In genomic region chr4:148164461-148164860, GRCm38 (mm10) we compare ENCODE assay signal across 10 mouse cellular contexts. TPM values are rescaled to one million over a fixed set of nuclear protein-coding genes. Genes with fewer than 3 reads are reported as not detected.
DNase-seq lines count a peak whose midpoint lies in the region; ATAC-seq lines count a peak whose summit lies in the region.
"Had no signal": no experiment of that assay in that cellular context is flagged by ENCODE, and none has a peak within 500 bp of the region (broad histone marks: within the 10 kb centered on the region; RNA-seq: fewer than 3 reads in every experiment).

No protein-coding gene starts in this region.

- no peaks in the 10 kb centered on the region for H3K9me3 ChIP-seq in kidney, embryonic 14.5 days (ENCODE audit: control insufficient read depth, low read length)
- H3K9me3 ChIP-seq in embryonic facial prominence, embryonic 12.5 days: no peaks in the 10 kb centered on the region
- no peaks in the 10 kb centered on the region for H3K9me3 ChIP-seq in hindbrain, embryonic 14.5 days (ENCODE audit: control insufficient read depth, low read length)
- no peaks in the 10 kb centered on the region for H3K9me3 ChIP-seq in midbrain, embryonic 16.5 days (replicated peaks; ENCODE audit: control insufficient read depth, low read length, poor library complexity, severe bottlenecking)

- DNase-seq in kidney, postnatal 25 days: no peak
- no peak for DNase-seq in hindbrain, embryonic 14.5 days (ENCODE audit: low spot score)
- DNase-seq in gastrocnemius, adult 18-20 months (ENCODE audit: low spot score): no peak
- no peak for DNase-seq in gastrocnemius, postnatal 36 days
- DNase-seq in layer of hippocampus, postnatal 25 days (ENCODE audit: extremely low spot score in 1 of 2, low spot score in 1 of 2): no peak

- H3K27me3 ChIP-seq in kidney, embryonic 14.5 days (ENCODE audit: control insufficient read depth, insufficient read depth, low read length): peaks cover 69% of the 10 kb centered on the region
- peaks cover 89% of the 10 kb centered on the region for H3K27me3 ChIP-seq in embryonic facial prominence, embryonic 12.5 days
- peaks cover 61% of the 10 kb centered on the region for H3K27me3 ChIP-seq in hindbrain, embryonic 14.5 days (ENCODE audit: control insufficient read depth, insufficient read depth, low read length)
- peaks cover 43% of the 10 kb centered on the region for H3K27me3 ChIP-seq in midbrain, embryonic 16.5 days (ENCODE audit: control insufficient read depth, insufficient read depth, low read depth, low read length)

- peak overlapping the region; percentile 41; the same call in 1 of the 2 replicates for H3K4me2 ChIP-seq in kidney, embryonic 14.5 days (replicated peaks; ENCODE audit: low read depth, low read length)
- H3K4me2 ChIP-seq in embryonic facial prominence, embryonic 12.5 days (replicated peaks): peak overlapping the region; percentile 55
- peak overlapping the region; percentile 54 for H3K4me2 ChIP-seq in hindbrain, embryonic 14.5 days (replicated peaks)
- peak overlapping the region; percentile 60 for H3K4me2 ChIP-seq in midbrain, embryonic 16.5 days (ENCODE audit: low read length)

- no peak overlapping the region for H3K27ac ChIP-seq in kidney, embryonic 14.5 days (ENCODE audit: low read depth, low read length)
- no peak overlapping the region for H3K27ac ChIP-seq in embryonic facial prominence, embryonic 12.5 days
- H3K27ac ChIP-seq in hindbrain, embryonic 14.5 days: no peak overlapping the region
- H3K27ac ChIP-seq in midbrain, embryonic 16.5 days (ENCODE audit: low read length): no peak overlapping the region

- H3K4me3 ChIP-seq in kidney, embryonic 14.5 days (ENCODE audit: low read length): 0 out of 2 replicates have a peak overlapping the region, but pooled peaks have one; percentile 24
- peak overlapping the region; percentile 28 for H3K4me3 ChIP-seq in embryonic facial prominence, embryonic 12.5 days
- peak overlapping the region; percentile 27 for H3K4me3 ChIP-seq in hindbrain, embryonic 14.5 days (replicated peaks; ENCODE audit: low read length)
- H3K4me3 ChIP-seq in midbrain, embryonic 16.5 days (ENCODE audit: low read depth, low read length): peak overlapping the region; percentile 32

- no peak for ATAC-seq in kidney, embryonic 14.5 days (ENCODE audit: low FRiP score, low TSS enrichment)
- no peak for ATAC-seq in embryonic facial prominence, embryonic 12.5 days (ENCODE audit: insufficient number of reproducible peaks, insufficient read depth, low FRiP score, low TSS enrichment)
- ATAC-seq in hindbrain, embryonic 14.5 days (ENCODE audit: low FRiP score): no peak
- no peak for ATAC-seq in midbrain, embryonic 16.5 days

- intact Hi-C loops in gastrocnemius, postnatal 36 days (cut with DNase I): loop anchor here (10.0 kb wide), 1 partner anchor 210 kb away; no protein-coding TSS in a partner anchor

- H3K4me1 ChIP-seq in kidney, embryonic 14.5 days (ENCODE audit: control insufficient read depth, insufficient read depth, low read length): no peaks in the 10 kb centered on the region; the same call in none of the 2 replicates
- peaks cover 19% of the 10 kb centered on the region for H3K4me1 ChIP-seq in embryonic facial prominence, embryonic 12.5 days
- H3K4me1 ChIP-seq in hindbrain, embryonic 14.5 days (replicated peaks; ENCODE audit: control insufficient read depth, insufficient read depth, low read length): peaks cover 23% of the 10 kb centered on the region
- peaks cover 17% of the 10 kb centered on the region for H3K4me1 ChIP-seq in midbrain, embryonic 16.5 days (ENCODE audit: control insufficient read depth, insufficient read depth, low read length)

- H3K9ac ChIP-seq in kidney, embryonic 14.5 days (ENCODE audit: low read depth, low read length): no peak overlapping the region
- no peak overlapping the region for H3K9ac ChIP-seq in embryonic facial prominence, embryonic 12.5 days
- peak overlapping the region; percentile 46 for H3K9ac ChIP-seq in hindbrain, embryonic 14.5 days
- H3K9ac ChIP-seq in midbrain, embryonic 16.5 days (ENCODE audit: low read depth, low read length): peak overlapping the region; percentile 48; the same call in 1 of the 2 replicates

- H3K36me3 ChIP-seq in kidney, embryonic 14.5 days (ENCODE audit: control insufficient read depth, insufficient read depth, low read length): no peaks in the 10 kb centered on the region
- no peaks in the 10 kb centered on the region for H3K36me3 ChIP-seq in embryonic facial prominence, embryonic 12.5 days
- no peaks in the 10 kb centered on the region for H3K36me3 ChIP-seq in hindbrain, embryonic 14.5 days (replicated peaks; ENCODE audit: control insufficient read depth, insufficient read depth)
- no peaks in the 10 kb centered on the region for H3K36me3 ChIP-seq in midbrain, embryonic 16.5 days (ENCODE audit: control insufficient read depth, insufficient read depth, low read length)

- 2% methylated on average over 16 of the region's 16 CpGs for WGBS in kidney, embryonic 14.5 days
- WGBS in embryonic facial prominence, embryonic 12.5 days: under 1% methylated on average over 16 of the region's 16 CpGs
- WGBS in hindbrain, embryonic 14.5 days: 1% methylated on average over 16 of the region's 16 CpGs
- under 1% methylated on average over 16 of the region's 16 CpGs for WGBS in midbrain, embryonic 16.5 days

RNA-seq across cellular contexts. Expression of gene Fbxo2, which starts 4.0 kb away (rescaled TPM):
- 1.5 and 1.9 TPM in 2 replicates for polyA plus RNA-seq in kidney, embryonic 14.5 days (2014; fragmentation: Nextera tagmentation; extraction: Ambion mirVana)
- polyA plus RNA-seq in embryonic facial prominence, embryonic 12.5 days (2016; fragmentation: Nextera tagmentation; extraction: Ambion mirVana): 4.1 and 4.7 TPM in 2 replicates
- 13.1 and 14.0 TPM in 2 replicates for polyA plus RNA-seq in hindbrain, embryonic 14.5 days (2014; fragmentation: Nextera tagmentation; extraction: Ambion mirVana)
- 5.6 and 9.4 TPM in 2 replicates for polyA plus RNA-seq in midbrain, embryonic 16.5 days (2015; fragmentation: Nextera tagmentation; extraction: Ambion mirVana)
- total RNA-seq in gastrocnemius, adult 18-20 months (2021): under 1 TPM; 0.18 to 0.28 TPM
- not detected for total RNA-seq in gastrocnemius, postnatal 36 days (2021)
- 100 to 1,000 TPM in 1 of 2 experiments, 10 to 100 TPM in 1; 97.4 to 116 TPM for total RNA-seq in layer of hippocampus, postnatal 25 days (2021)
- total RNA-seq: gastrocnemius, postnatal 4 days had no signal
- polyA plus RNA-seq: liver, embryonic 16.5 days had no signal

RNA-seq across cellular contexts. Expression of gene Fbxo44, which starts 4.2 kb away (rescaled TPM):
- 10.8 and 13.2 TPM in 2 replicates for polyA plus RNA-seq in kidney, embryonic 14.5 days (2014; fragmentation: Nextera tagmentation; extraction: Ambion mirVana)
- 19.7 and 23.6 TPM in 2 replicates for polyA plus RNA-seq in embryonic facial prominence, embryonic 12.5 days (2016; fragmentation: Nextera tagmentation; extraction: Ambion mirVana)
- 98.6 and 101 TPM in 2 replicates for polyA plus RNA-seq in hindbrain, embryonic 14.5 days (2014; fragmentation: Nextera tagmentation; extraction: Ambion mirVana)
- 90.1 and 102 TPM in 2 replicates for polyA plus RNA-seq in midbrain, embryonic 16.5 days (2015; fragmentation: Nextera tagmentation; extraction: Ambion mirVana)
- total RNA-seq in gastrocnemius, adult 18-20 months (2021): 1 to 10 TPM; 7.0 to 7.8 TPM
- total RNA-seq in gastrocnemius, postnatal 36 days (2021): 1 to 10 TPM; 6.3 to 9.1 TPM
- 100 to 1,000 TPM; 127 TPM for total RNA-seq in layer of hippocampus, postnatal 25 days (2021)

RNA-seq across cellular contexts. Expression of gene Fbxo6, which starts 12.5 kb away (rescaled TPM):
- 16.7 and 19.2 TPM in 2 replicates for polyA plus RNA-seq in kidney, embryonic 14.5 days (2014; fragmentation: Nextera tagmentation; extraction: Ambion mirVana)
- 10.6 and 10.8 TPM in 2 replicates for polyA plus RNA-seq in embryonic facial prominence, embryonic 12.5 days (2016; fragmentation: Nextera tagmentation; extraction: Ambion mirVana)
- 18.1 and 18.3 TPM in 2 replicates for polyA plus RNA-seq in hindbrain, embryonic 14.5 days (2014; fragmentation: Nextera tagmentation; extraction: Ambion mirVana)
- 18.5 and 23.8 TPM in 2 replicates for polyA plus RNA-seq in midbrain, embryonic 16.5 days (2015; fragmentation: Nextera tagmentation; extraction: Ambion mirVana)
- total RNA-seq in gastrocnemius, adult 18-20 months (2021): 10 to 100 TPM; 41.9 to 45.7 TPM
- total RNA-seq in gastrocnemius, postnatal 36 days (2021): 10 to 100 TPM; 32.7 to 33.5 TPM
- total RNA-seq in layer of hippocampus, postnatal 25 days (2021): 10 to 100 TPM; 27.9 to 28.7 TPM

RNA-seq across cellular contexts. Expression of gene Draxin, which starts 34.0 kb away (rescaled TPM):
- polyA plus RNA-seq in kidney, embryonic 14.5 days (2014; fragmentation: Nextera tagmentation; extraction: Ambion mirVana): 0.43 and 0.80 TPM in 2 replicates
- polyA plus RNA-seq in embryonic facial prominence, embryonic 12.5 days (2016; fragmentation: Nextera tagmentation; extraction: Ambion mirVana): 1.7 and 1.8 TPM in 2 replicates
- 16.9 and 17.4 TPM in 2 replicates for polyA plus RNA-seq in hindbrain, embryonic 14.5 days (2014; fragmentation: Nextera tagmentation; extraction: Ambion mirVana)
- 11.8 and 11.9 TPM in 2 replicates for polyA plus RNA-seq in midbrain, embryonic 16.5 days (2015; fragmentation: Nextera tagmentation; extraction: Ambion mirVana)
- total RNA-seq in gastrocnemius, adult 18-20 months (2021): under 1 TPM in 1 of 2 experiments, not detected in 1; 0.09 TPM
- under 1 TPM in 1 of 2 experiments, not detected in 1; 0.10 TPM for total RNA-seq in gastrocnemius, postnatal 36 days (2021)
- 1 to 10 TPM; 2.3 TPM for total RNA-seq in layer of hippocampus, postnatal 25 days (2021)

RNA-seq across cellular contexts. Expression of gene Mad2l2, which starts 34.3 kb away (rescaled TPM):
- polyA plus RNA-seq in kidney, embryonic 14.5 days (2014; fragmentation: Nextera tagmentation; extraction: Ambion mirVana): 81.1 and 99.0 TPM in 2 replicates
- polyA plus RNA-seq in embryonic facial prominence, embryonic 12.5 days (2016; fragmentation: Nextera tagmentation; extraction: Ambion mirVana): 80.2 and 87.3 TPM in 2 replicates
- 114 and 124 TPM in 2 replicates for polyA plus RNA-seq in hindbrain, embryonic 14.5 days (2014; fragmentation: Nextera tagmentation; extraction: Ambion mirVana)
- polyA plus RNA-seq in midbrain, embryonic 16.5 days (2015; fragmentation: Nextera tagmentation; extraction: Ambion mirVana): 98.2 and 100 TPM in 2 replicates
- 10 to 100 TPM; 13.5 to 15.7 TPM for total RNA-seq in gastrocnemius, adult 18-20 months (2021)
- 10 to 100 TPM; 10.9 to 12.6 TPM for total RNA-seq in gastrocnemius, postnatal 36 days (2021)
- total RNA-seq in layer of hippocampus, postnatal 25 days (2021): 10 to 100 TPM; 15.0 to 16.5 TPM

Comparison
In these comparisons a context has a peak if more than half of its experiments do, and no peak if none do; other contexts are left out.
1. H3K9ac ChIP-seq: peak in hindbrain, embryonic 14.5 days (single experiment) and midbrain, embryonic 16.5 days (single experiment); none in kidney, embryonic 14.5 days (single experiment) and embryonic facial prominence, embryonic 12.5 days (single experiment).
2. Peak in every context shown above with its lines, with median percentiles within 50 percentile points of each other: H3K4me2 ChIP-seq and H3K4me3 ChIP-seq.